Comparison of ENCODE assay signal across 9 mouse cellular contexts in the genomic region with DNA sequence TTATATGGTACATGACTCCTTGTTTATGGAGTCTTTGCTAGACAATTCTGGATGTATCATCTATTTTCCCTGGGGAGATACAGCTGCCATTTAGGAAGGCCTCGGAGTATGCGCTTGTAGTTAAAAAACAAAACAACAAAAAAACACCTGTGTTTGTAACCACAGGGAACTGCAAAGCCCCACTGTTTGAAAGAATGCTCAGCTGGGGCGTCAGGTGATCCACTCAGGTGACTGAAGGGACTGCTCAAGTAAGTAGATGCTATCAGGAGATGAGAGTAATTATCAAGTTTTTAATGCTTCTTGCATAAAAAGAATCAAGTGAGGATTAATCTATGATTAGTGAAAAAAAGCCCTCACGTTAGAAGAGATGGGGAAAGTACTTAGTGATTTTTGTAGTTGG. TPM values are rescaled to one million over a fixed set of nuclear protein-coding genes. Genes with fewer than 3 reads are reported as not detected.
DNase-seq lines count a peak whose midpoint lies in the region; ATAC-seq and TF ChIP-seq lines count a peak whose summit lies in the region.
"Had no signal": no experiment of that assay in that cellular context is flagged by ENCODE, and none has a peak within 500 bp of the region (broad histone marks: within the 10 kb centered on the region; RNA-seq: fewer than 3 reads in every experiment).

No protein-coding gene starts in this region.

- H3K27me3 ChIP-seq in lung, embryonic 14.5 days (ENCODE audit: insufficient read depth, low read length) = no peaks in the 10 kb centered on the region
- H3K27me3 ChIP-seq in hindbrain, embryonic 13.5 days = peaks cover 6% of the 10 kb centered on the region
- H3K27me3 ChIP-seq in neural tube, embryonic 13.5 days = 0 out of 2 replicates have a peak, but pooled peaks cover 4% of the 10 kb centered on the region

- no peak for DNase-seq in lung, embryonic 14.5 days
- DNase-seq in lung, postnatal 4 days = no peak
- no peak for DNase-seq in left cerebral cortex, adult 9 months (ENCODE audit: low spot score in 2 of 2)
- no peak for DNase-seq in layer of hippocampus, adult 8-10 months (ENCODE audit: low spot score in 2 of 2)
- DNase-seq: cerebellum, adult 9-11 months had no signal

- H3K9ac ChIP-seq in lung, embryonic 14.5 days = no peak overlapping the region
- no peak overlapping the region for H3K9ac ChIP-seq in hindbrain, embryonic 13.5 days
- H3K9ac ChIP-seq in neural tube, embryonic 13.5 days = no peak overlapping the region

- H3K27ac ChIP-seq in lung, embryonic 14.5 days (ENCODE audit: low read depth) = no peak overlapping the region
- no peak overlapping the region for H3K27ac ChIP-seq in cortical plate, adult 2 months (ENCODE audit: insufficient read depth, low read length)
- no peak overlapping the region for H3K27ac ChIP-seq in hindbrain, embryonic 13.5 days
- no peak overlapping the region for H3K27ac ChIP-seq in neural tube, embryonic 13.5 days (replicated peaks)
- H3K27ac ChIP-seq: left cerebral cortex, adult 2 months had no signal

- 57% methylated on average over 4 of the region's 4 CpGs for WGBS in lung, embryonic 14.5 days
- WGBS in hindbrain, embryonic 13.5 days = 63% methylated on average over 4 of the region's 4 CpGs
- WGBS in neural tube, embryonic 13.5 days = 71% methylated on average over 4 of the region's 4 CpGs

- no peaks in the 10 kb centered on the region; the same call in 1 of the 2 replicates for H3K4me1 ChIP-seq in lung, embryonic 14.5 days (ENCODE audit: insufficient read depth)
- H3K4me1 ChIP-seq in cortical plate, adult 2 months (ENCODE audit: control insufficient read depth, insufficient read depth, low read length) = no peaks in the 10 kb centered on the region; the same call in 1 of the 2 replicates
- H3K4me1 ChIP-seq in hindbrain, embryonic 13.5 days (replicated peaks) = peaks cover 16% of the 10 kb centered on the region
- peaks cover 24% of the 10 kb centered on the region for H3K4me1 ChIP-seq in neural tube, embryonic 13.5 days (replicated peaks)

- H3K9me3 ChIP-seq in lung, embryonic 14.5 days (ENCODE audit: low read depth, low read length) = no peaks in the 10 kb centered on the region
- H3K9me3 ChIP-seq in hindbrain, embryonic 13.5 days = no peaks in the 10 kb centered on the region
- no peaks in the 10 kb centered on the region for H3K9me3 ChIP-seq in neural tube, embryonic 13.5 days

- H3K36me3 ChIP-seq in lung, embryonic 14.5 days (ENCODE audit: insufficient read depth) = 0 out of 2 replicates have a peak, but pooled peaks cover 4% of the 10 kb centered on the region
- no peaks in the 10 kb centered on the region for H3K36me3 ChIP-seq in hindbrain, embryonic 13.5 days
- no peaks in the 10 kb centered on the region for H3K36me3 ChIP-seq in neural tube, embryonic 13.5 days

- peak overlapping the region; percentile 66 for H3K4me2 ChIP-seq in lung, embryonic 14.5 days
- peak overlapping the region; percentile 64 for H3K4me2 ChIP-seq in hindbrain, embryonic 13.5 days
- H3K4me2 ChIP-seq in neural tube, embryonic 13.5 days = peak overlapping the region; percentile 64

- no peak for TF ChIP-seq POLR2A in cortical plate, adult 2 months (IDR thresholded peaks at IDR 0.05; ENCODE audit: extremely low read depth, insufficient read depth, low read length)

- H3K4me3 ChIP-seq in lung, embryonic 14.5 days (ENCODE audit: low read depth, low read length) = peak overlapping the region; percentile 93; the same call in 1 of the 2 replicates
- peak overlapping the region; percentile 4; the same call in 1 of the 2 replicates for H3K4me3 ChIP-seq in cortical plate, adult 2 months (ENCODE audit: insufficient read depth, low read length)
- peak overlapping the region; percentile 94; the same call in 1 of the 2 replicates for H3K4me3 ChIP-seq in hindbrain, embryonic 13.5 days
- 0 out of 2 replicates have a peak overlapping the region, but pooled peaks have one; percentile 92 for H3K4me3 ChIP-seq in neural tube, embryonic 13.5 days

- no peak for TF ChIP-seq CTCF in lung, embryonic 14.5 days (IDR thresholded peaks at IDR 0.05; ENCODE audit: low read depth)
- TF ChIP-seq CTCF in cortical plate, adult 2 months (IDR thresholded peaks at IDR 0.05; ENCODE audit: extremely low read depth, insufficient read depth, low read length) = no peak

- ATAC-seq in lung, embryonic 14.5 days (ENCODE audit: insufficient read depth) = no peak
- ATAC-seq in hindbrain, embryonic 13.5 days (ENCODE audit: low FRiP score) = no peak; the same call in 1 of the 2 replicates
- no peak for ATAC-seq in neural tube, embryonic 13.5 days (ENCODE audit: low read depth)

RNA-seq across cellular contexts. Expression of gene Eif2s2, which starts 0.8 kb away (rescaled TPM):
- polyA plus RNA-seq in lung, embryonic 14.5 days (2014; fragmentation: Nextera tagmentation; extraction: Ambion mirVana) = 99.7 and 110 TPM in 2 replicates
- polyA plus RNA-seq in cortical plate, adult 2 months (2012; rRNA removed) = 36.2 and 36.5 TPM in 2 replicates
- 83.9 and 87.3 TPM in 2 replicates for polyA plus RNA-seq in hindbrain, embryonic 13.5 days (2015; fragmentation: Nextera tagmentation; extraction: Ambion mirVana)
- 72.3 and 77.2 TPM in 2 replicates for polyA plus RNA-seq in neural tube, embryonic 13.5 days (2015; fragmentation: Nextera tagmentation; extraction: Ambion mirVana)
- total RNA-seq in layer of hippocampus, adult 8-10 months (2022) = 10 to 100 TPM; 52.0 to 55.8 (median 52.8) TPM

Comparison
In these comparisons a context has a peak if more than half of its experiments do, and no peak if none do; other contexts are left out.
1. H3K4me3 ChIP-seq: peak in every context shown above with its lines; median percentile 94 in hindbrain, embryonic 13.5 days; 93 in lung, embryonic 14.5 days; 92 in neural tube, embryonic 13.5 days; 4 in cortical plate, adult 2 months.